Mouse (Mus musculus) ES-E14 (cell line): ENCODE measurements around the gene Grin2d.

Experiments used
- CHD2 ChIP-seq: IDR thresholded peaks from 2 replicates; pipeline ENCODE4 v1.6.1; 2014; ENCODE audit warnings: mild to moderate bottlenecking, low read depth, low read length, inconsistent platforms
- MAFK ChIP-seq: IDR thresholded peaks from 2 replicates; pipeline ENCODE4 v1.6.1; 2014; ENCODE audit warnings: mild to moderate bottlenecking, low read depth, low read length, inconsistent platforms; ENCODE audit not compliant: insufficient read depth
- ZC3H11A ChIP-seq: IDR thresholded peaks from 2 replicates; pipeline ENCODE4 v1.6.1; 2012; ENCODE audit warnings: low read depth, mild to moderate bottlenecking, inconsistent platforms, low read length, borderline replicate concordance
- ZNF384 ChIP-seq: IDR thresholded peaks from 2 replicates; pipeline ENCODE4 v1.6.1; 2012; ENCODE audit warnings: low read depth, low read length, inconsistent platforms

DNA sequence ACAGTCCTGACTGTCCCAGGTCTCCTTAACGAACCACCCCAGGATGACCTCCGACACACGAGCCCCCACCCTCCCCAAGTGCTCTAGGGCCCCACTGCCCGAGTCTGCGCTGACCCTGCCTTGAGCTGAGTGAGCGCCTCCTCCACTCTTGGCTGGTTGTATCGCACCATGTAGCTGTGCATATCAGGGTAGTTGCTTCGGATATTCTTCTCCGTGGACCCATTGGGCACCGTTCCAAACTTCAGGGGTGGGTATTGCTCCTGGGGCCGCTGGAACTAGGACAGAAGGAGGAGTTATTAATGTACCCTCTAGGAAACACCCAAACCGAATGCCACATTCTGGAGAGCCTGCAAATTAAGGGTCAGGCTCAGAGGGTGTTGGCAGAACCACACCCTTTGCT, 25.1 kb downstream of the Grin2d start:
- no peak for TF ChIP-seq ZNF384
- TF ChIP-seq ZC3H11A: no peak
- TF ChIP-seq CHD2: no peak
- TF ChIP-seq MAFK: no peak
